Mouse (Mus musculus): ENCODE measurements around the gene Gas2l2.

DNA sequence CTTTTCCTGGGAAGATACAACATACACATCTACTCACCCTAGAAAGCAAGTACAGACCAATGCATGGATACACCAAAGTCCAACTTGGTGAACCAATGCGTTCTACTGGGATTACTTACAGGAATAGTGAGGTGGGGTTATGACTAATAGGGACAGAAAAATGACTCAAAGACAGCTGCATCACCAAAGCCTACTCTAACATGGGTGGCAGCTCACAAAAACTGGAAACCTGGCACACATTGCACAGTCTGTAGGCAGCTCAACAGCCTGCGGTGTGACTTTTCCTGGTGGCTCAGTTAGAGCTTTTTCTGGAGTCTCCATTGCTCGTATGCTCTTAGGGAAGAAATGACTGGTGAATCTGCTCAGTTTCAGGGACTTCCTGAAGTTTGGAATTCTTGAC, 39.5 kb upstream of the Gas2l2 start:
- TF ChIP-seq CTCF (IDR thresholded peaks at IDR 0.05; ENCODE audit: insufficient read depth, low read length) (no peak), POLR2A (IDR thresholded peaks at IDR 0.05; ENCODE audit: borderline replicate concordance, extremely low read depth, low read depth, low read length) (no peak)
